Comparison of ENCODE assay signal across 8 mouse cellular contexts in the genomic region with DNA sequence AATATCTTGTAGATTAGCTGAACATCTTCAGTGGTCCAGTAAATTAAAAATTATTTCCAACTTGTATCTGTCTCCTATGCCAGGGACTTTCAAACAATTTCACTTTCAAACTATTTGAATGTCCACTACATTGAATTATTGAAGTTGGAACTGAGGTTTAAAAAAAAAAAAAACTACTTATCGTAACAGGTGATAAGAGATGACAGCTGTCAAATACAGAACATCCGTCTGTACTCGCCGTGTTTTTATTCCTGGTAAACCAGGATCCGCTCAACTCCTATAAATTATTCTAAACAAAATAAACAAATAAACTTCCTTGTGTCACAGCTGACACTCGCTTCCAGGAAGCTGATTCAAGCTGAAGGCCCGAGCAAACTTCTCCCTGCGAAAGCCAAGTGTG. TPM values are rescaled to one million over a fixed set of nuclear protein-coding genes. Genes with fewer than 3 reads are reported as not detected.
DNase-seq lines count a peak whose midpoint lies in the region; ATAC-seq lines count a peak whose summit lies in the region.

No protein-coding gene starts in this region.

- H3K4me1 ChIP-seq in kidney, embryonic 14.5 days (ENCODE audit: control insufficient read depth, insufficient read depth, low read length): peaks cover 7% of the 10 kb centered on the region; the same call in 1 of the 2 replicates
- H3K4me1 ChIP-seq in brown adipose tissue, adult 24 weeks (ENCODE audit: control insufficient read depth, insufficient read depth, insufficient read length, low read length): peaks cover 3% of the 10 kb centered on the region; the same call in 1 of the 2 replicates
- H3K4me1 ChIP-seq in hindbrain, embryonic 13.5 days (replicated peaks): peaks cover 8% of the 10 kb centered on the region; the same call in 1 of the 2 replicates
- peaks cover 8% of the 10 kb centered on the region for H3K4me1 ChIP-seq in midbrain, embryonic 13.5 days (replicated peaks)

- 4% methylated on average over 8 of the region's 8 CpGs for WGBS in kidney, embryonic 14.5 days
- WGBS in hindbrain, embryonic 13.5 days: 12% methylated on average over 8 of the region's 8 CpGs
- WGBS in midbrain, embryonic 13.5 days: 15% methylated on average over 8 of the region's 8 CpGs

- DNase-seq in kidney, postnatal 10 days: no peak
- DNase-seq in layer of hippocampus, postnatal 36 days: no peak
- DNase-seq in urinary bladder, adult 18-20 months (ENCODE audit: low spot score in 2 of 2): no peak
- no peak for DNase-seq in thymus, postnatal 36 days

- ATAC-seq in kidney, embryonic 14.5 days (ENCODE audit: low FRiP score, low TSS enrichment): no peak
- no peak for ATAC-seq in hindbrain, embryonic 13.5 days (ENCODE audit: low FRiP score)
- no peak for ATAC-seq in midbrain, embryonic 13.5 days

- H3K9me3 ChIP-seq in kidney, embryonic 14.5 days (ENCODE audit: control insufficient read depth, low read length): no peaks in the 10 kb centered on the region
- H3K9me3 ChIP-seq in hindbrain, embryonic 13.5 days: no peaks in the 10 kb centered on the region
- no peaks in the 10 kb centered on the region for H3K9me3 ChIP-seq in midbrain, embryonic 13.5 days

- peak overlapping the region; percentile 89 for H3K9ac ChIP-seq in kidney, embryonic 14.5 days (ENCODE audit: low read depth, low read length)
- H3K9ac ChIP-seq in hindbrain, embryonic 13.5 days: peak overlapping the region; percentile 85
- H3K9ac ChIP-seq in midbrain, embryonic 13.5 days (replicated peaks): peak overlapping the region; percentile 76

- H3K4me3 ChIP-seq in kidney, embryonic 14.5 days (ENCODE audit: low read length): peak overlapping the region; percentile 94
- peak overlapping the region; percentile 99 for H3K4me3 ChIP-seq in brown adipose tissue, adult 24 weeks (ENCODE audit: insufficient read depth, low read depth, low read length)
- peak overlapping the region; percentile 92 for H3K4me3 ChIP-seq in hindbrain, embryonic 13.5 days
- H3K4me3 ChIP-seq in midbrain, embryonic 13.5 days (replicated peaks): peak overlapping the region; percentile 91

- H3K27ac ChIP-seq in kidney, embryonic 14.5 days (ENCODE audit: low read depth, low read length): peak overlapping the region; percentile 85
- H3K27ac ChIP-seq in brown adipose tissue, adult 24 weeks (replicated peaks; ENCODE audit: low read depth, low read length): no peak overlapping the region; the same call in 1 of the 2 replicates
- H3K27ac ChIP-seq in hindbrain, embryonic 13.5 days: no peak overlapping the region
- H3K27ac ChIP-seq in midbrain, embryonic 13.5 days: no peak overlapping the region

- no peaks in the 10 kb centered on the region for H3K27me3 ChIP-seq in kidney, embryonic 14.5 days (ENCODE audit: control insufficient read depth, insufficient read depth, low read length)
- no peaks in the 10 kb centered on the region for H3K27me3 ChIP-seq in hindbrain, embryonic 13.5 days
- no peaks in the 10 kb centered on the region for H3K27me3 ChIP-seq in midbrain, embryonic 13.5 days

- peaks cover 3% of the 10 kb centered on the region; the same call in 1 of the 2 replicates for H3K36me3 ChIP-seq in kidney, embryonic 14.5 days (ENCODE audit: control insufficient read depth, insufficient read depth, low read length)
- no peaks in the 10 kb centered on the region for H3K36me3 ChIP-seq in hindbrain, embryonic 13.5 days
- H3K36me3 ChIP-seq in midbrain, embryonic 13.5 days: no peaks in the 10 kb centered on the region

- peak overlapping the region; percentile 78 for H3K4me2 ChIP-seq in kidney, embryonic 14.5 days (replicated peaks; ENCODE audit: low read depth, low read length)
- H3K4me2 ChIP-seq in hindbrain, embryonic 13.5 days: peak overlapping the region; percentile 86
- H3K4me2 ChIP-seq in midbrain, embryonic 13.5 days (replicated peaks): peak overlapping the region; percentile 87

RNA-seq across cellular contexts. Expression of a gene that starts 0.7 kb away (rescaled TPM):
- polyA plus RNA-seq in kidney, embryonic 14.5 days (2014; fragmentation: Nextera tagmentation; extraction: Ambion mirVana): 94.5 and 100 TPM in 2 replicates
- polyA plus RNA-seq in brown adipose tissue, adult 24 weeks (2012; ENCODE audit: insufficient read depth, insufficient read length, missing spikeins): 17.6 and 21.5 TPM in 2 replicates
- polyA plus RNA-seq in hindbrain, embryonic 13.5 days (2015; fragmentation: Nextera tagmentation; extraction: Ambion mirVana): 39.2 and 40.6 TPM in 2 replicates
- 35.4 and 42.8 TPM in 2 replicates for polyA plus RNA-seq in midbrain, embryonic 13.5 days (2015; fragmentation: Nextera tagmentation; extraction: Ambion mirVana)
- 10 to 100 TPM; 30.1 to 35.6 TPM for total RNA-seq in layer of hippocampus, postnatal 36 days (2021)

RNA-seq across cellular contexts. Expression of a gene that starts 13.3 kb away (rescaled TPM):
- not detected in 2 replicates for polyA plus RNA-seq in kidney, embryonic 14.5 days (2014; fragmentation: Nextera tagmentation; extraction: Ambion mirVana)
- polyA plus RNA-seq in brown adipose tissue, adult 24 weeks (2012; ENCODE audit: insufficient read depth, insufficient read length, missing spikeins): 17.4 and 29.1 TPM in 2 replicates
- 0.09 TPM in 1 of 2 replicates, not detected in the other for polyA plus RNA-seq in hindbrain, embryonic 13.5 days (2015; fragmentation: Nextera tagmentation; extraction: Ambion mirVana)
- 0.09 and 0.10 TPM in 2 replicates for polyA plus RNA-seq in midbrain, embryonic 13.5 days (2015; fragmentation: Nextera tagmentation; extraction: Ambion mirVana)
- under 1 TPM; 0.73 to 0.77 TPM for total RNA-seq in layer of hippocampus, postnatal 36 days (2021)

RNA-seq across cellular contexts. Expression of a gene that starts 56.5 kb away (rescaled TPM):
- 1,219 and 1,442 TPM in 2 replicates for polyA plus RNA-seq in kidney, embryonic 14.5 days (2014; fragmentation: Nextera tagmentation; extraction: Ambion mirVana)
- polyA plus RNA-seq in brown adipose tissue, adult 24 weeks (2012; ENCODE audit: insufficient read depth, insufficient read length, missing spikeins): 282 and 398 TPM in 2 replicates
- 660 and 683 TPM in 2 replicates for polyA plus RNA-seq in hindbrain, embryonic 13.5 days (2015; fragmentation: Nextera tagmentation; extraction: Ambion mirVana)
- 684 and 687 TPM in 2 replicates for polyA plus RNA-seq in midbrain, embryonic 13.5 days (2015; fragmentation: Nextera tagmentation; extraction: Ambion mirVana)
- total RNA-seq in layer of hippocampus, postnatal 36 days (2021): 100 to 1,000 TPM; 658 to 682 TPM

RNA-seq across cellular contexts. Expression of a gene that starts 56.5 kb away (rescaled TPM):
- polyA plus RNA-seq in kidney, embryonic 14.5 days (2014; fragmentation: Nextera tagmentation; extraction: Ambion mirVana): 66.5 and 68.3 TPM in 2 replicates
- polyA plus RNA-seq in brown adipose tissue, adult 24 weeks (2012; ENCODE audit: insufficient read depth, insufficient read length, missing spikeins): 95.3 and 105 TPM in 2 replicates
- 60.9 and 61.6 TPM in 2 replicates for polyA plus RNA-seq in hindbrain, embryonic 13.5 days (2015; fragmentation: Nextera tagmentation; extraction: Ambion mirVana)
- polyA plus RNA-seq in midbrain, embryonic 13.5 days (2015; fragmentation: Nextera tagmentation; extraction: Ambion mirVana): 59.4 and 70.3 TPM in 2 replicates
- 10 to 100 TPM; 27.7 to 30.0 TPM for total RNA-seq in layer of hippocampus, postnatal 36 days (2021)

Comparison
In these comparisons a context has a peak if more than half of its experiments do, and no peak if none do; other contexts are left out.
1. RNA of a gene that starts 13.3 kb away (polyA plus RNA-seq): 17.4 to 29.1 TPM in brown adipose tissue, adult 24 weeks; 0.09 to 0.10 TPM in midbrain, embryonic 13.5 days, 0.09 TPM in hindbrain, embryonic 13.5 days and not detected in kidney, embryonic 14.5 days; every median in the first group is over 10 times any median in the second.
2. Peak in every context shown above with its lines, with median percentiles within 50 percentile points of each other: H3K4me2 ChIP-seq, H3K4me3 ChIP-seq and H3K9ac ChIP-seq.